Mouse (Mus musculus) adrenal gland, adult 8-10 months (tissue): ENCODE data around the gene Dctn1. TPM values are rescaled to one million over a fixed set of nuclear protein-coding genes. Genes with fewer than 3 reads are reported as not detected.

Experiments
- DNase-seq: peaks from one replicate; pipeline ENCODE4 v3.0.0; 2022
- total RNA-seq, 4 experiments: library from RNA; stranded (reverse); gene quantifications; 2 replicates each; pipeline ENCODE4 v1.2.4; 2022

Gene Dctn1
- total RNA-seq, 4 experiments from 2014 or later: 145 to 192 (median 162) TPM

DNA sequence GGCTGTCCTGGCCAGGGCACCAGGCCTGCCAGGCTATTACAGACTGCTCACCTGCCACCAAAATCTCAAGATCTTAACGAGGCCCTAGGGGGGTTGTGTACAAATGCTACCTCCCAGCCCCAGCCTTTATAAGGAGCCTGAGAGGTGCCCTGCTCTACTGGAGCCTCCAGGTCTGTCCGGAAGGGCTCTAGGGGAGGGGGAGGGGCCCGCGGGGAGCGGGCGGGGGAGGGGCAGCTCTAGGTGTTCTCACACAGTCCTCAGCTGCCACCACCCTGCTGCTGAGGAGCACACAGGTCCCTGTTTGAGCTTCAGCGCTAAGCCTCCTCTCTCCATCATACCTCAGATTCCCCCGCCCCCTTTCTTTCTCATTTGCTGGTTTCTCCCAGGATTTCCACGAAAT lies 71.4 kb downstream of the Dctn1 start:
- no peak for DNase-seq

DNA sequence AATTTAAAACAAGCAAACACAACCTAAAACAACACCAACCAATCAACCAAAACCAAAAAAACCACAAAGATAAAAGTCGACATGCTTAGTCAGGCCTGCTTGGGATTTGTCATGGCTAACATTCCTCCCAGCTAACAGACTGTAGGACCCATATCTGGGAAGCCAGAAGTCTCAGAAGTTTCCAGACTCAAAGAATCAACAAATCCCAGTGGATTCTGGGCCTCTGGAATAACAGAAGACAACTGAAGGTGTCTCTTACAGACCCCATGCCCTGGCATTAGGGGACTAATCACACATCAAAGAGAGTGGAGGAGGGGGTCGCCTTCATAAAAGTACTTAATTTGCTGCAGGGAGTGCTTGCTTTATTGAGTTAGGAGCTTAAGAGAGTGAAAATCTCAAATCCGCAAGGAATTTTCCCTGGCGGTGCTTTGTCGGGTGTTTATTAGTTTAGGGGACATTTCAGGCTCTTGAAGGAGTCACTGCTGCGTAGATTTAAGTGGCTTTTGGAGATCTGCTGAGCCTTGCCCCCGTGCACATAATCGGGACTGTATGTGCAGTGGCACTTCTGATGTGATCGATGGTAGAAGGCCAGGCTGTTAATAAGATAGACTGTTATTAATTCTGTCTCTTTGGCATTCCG lies 78.8 kb downstream of the Dctn1 start:
- no peak for DNase-seq

GRCm38 (mm10) chr6:83245134-83245533 lies 79.4 kb downstream of the Dctn1 start:
- peak; percentile 74 for DNase-seq

DNA sequence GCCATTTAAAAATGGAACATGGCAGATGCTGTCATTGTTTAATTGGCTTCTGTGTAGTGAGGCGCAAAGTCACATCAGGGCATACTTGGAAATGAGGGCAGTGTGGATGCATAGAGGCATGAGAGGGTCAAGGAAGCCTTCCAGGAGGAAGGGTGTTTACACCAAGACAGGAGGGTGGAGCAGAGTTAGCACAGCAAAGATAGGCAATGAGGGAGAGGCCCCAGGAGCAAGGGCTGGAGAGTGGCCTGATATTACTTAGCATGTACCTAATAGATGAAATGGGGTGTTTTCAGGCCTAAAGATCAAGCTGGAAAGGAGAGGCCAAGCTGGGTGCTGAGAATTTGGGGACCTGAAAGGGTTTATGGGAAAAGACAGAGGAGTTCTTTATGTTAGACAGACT lies 80.3 kb downstream of the Dctn1 start:
- no peak for DNase-seq

- no peak for DNase-seq
These were observed 81.0 kb downstream of the Dctn1 start for GRCm38 (mm10) chr6:83246750-83247149.

- no peak for DNase-seq
These were observed 81.4 kb downstream of the Dctn1 start for GRCm38 (mm10) chr6:83247153-83247552.

Other genes starting within 250 kb of the Dctn1 start
- 1 to 10 TPM in 3 of 4 experiments, under 1 TPM in 1; 0.96 to 2.5 (median 1.4) TPM for gene Sema4f, start 226.2 kb upstream of the Dctn1 start, total RNA-seq
- not detected for gene M1ap, start 219.0 kb upstream of the Dctn1 start, total RNA-seq
- 10 to 100 TPM; 12.7 to 13.8 (median 13.4) TPM for gene Dok1, start 132.4 kb upstream of the Dctn1 start, total RNA-seq
- gene Loxl3, start 131.7 kb upstream of the Dctn1 start, total RNA-seq: 1 to 10 TPM; 2.2 to 4.8 (median 4.1) TPM
- 100 to 1,000 TPM; 184 to 207 (median 192) TPM for gene Aup1, start 111.4 kb upstream of the Dctn1 start, total RNA-seq
- gene Htra2, start 110.6 kb upstream of the Dctn1 start, total RNA-seq: 10 to 100 TPM; 50.7 to 69.4 (median 61.0) TPM
- gene Dqx1, start 108.1 kb upstream of the Dctn1 start, total RNA-seq: 1 to 10 TPM; 2.6 to 6.3 (median 4.1) TPM
- 10 to 100 TPM in 3 of 4 experiments, 1 to 10 TPM in 1; 7.9 to 19.1 (median 13.3) TPM for gene Tlx2, start 95.6 kb upstream of the Dctn1 start, total RNA-seq
- gene Pcgf1, start 88.1 kb upstream of the Dctn1 start, total RNA-seq: 10 to 100 TPM; 50.4 to 79.1 (median 66.0) TPM
- 10 to 100 TPM; 16.7 to 24.9 (median 19.6) TPM for gene Lbx2, start 79.6 kb upstream of the Dctn1 start, total RNA-seq
- 10 to 100 TPM in 2 of 4 experiments, 1 to 10 TPM in 2; 5.3 to 14.2 (median 9.7) TPM for gene Ccdc142, start 64.3 kb upstream of the Dctn1 start, total RNA-seq
- 10 to 100 TPM in 2 of 4 experiments, 1 to 10 TPM in 2; 5.9 to 14.3 (median 10.1) TPM for gene Gm42688, start 64.3 kb upstream of the Dctn1 start, total RNA-seq
- 100 to 1,000 TPM in 1 of 4 experiments, 10 to 100 TPM in 3; 81.6 to 113 (median 89.5) TPM for gene Mrpl53, start 56.9 kb upstream of the Dctn1 start, total RNA-seq
- 10 to 100 TPM; 45.9 to 91.9 (median 62.8) TPM for gene Mogs, start 50.4 kb upstream of the Dctn1 start, total RNA-seq
- gene Wbp1, start 44.4 kb upstream of the Dctn1 start, total RNA-seq: 100 to 1,000 TPM; 100 to 106 (median 105) TPM
- gene Ino80b, start 40.5 kb upstream of the Dctn1 start, total RNA-seq: 10 to 100 TPM; 24.9 to 32.3 (median 28.0) TPM
- 10 to 100 TPM; 16.4 to 34.0 (median 19.9) TPM for gene Rtkn, start 30.5 kb upstream of the Dctn1 start, total RNA-seq
- gene Wdr54, start 9.5 kb upstream of the Dctn1 start, total RNA-seq: 1 to 10 TPM; 3.2 to 6.3 (median 5.3) TPM
- gene 1700003E16Rik, start 9.5 kb upstream of the Dctn1 start, total RNA-seq: 1 to 10 TPM; 1.2 to 2.6 (median 1.9) TPM
- under 1 TPM; 0.05 to 0.09 (median 0.08) TPM for gene Slc4a5, start 53.9 kb downstream of the Dctn1 start, total RNA-seq
- 10 to 100 TPM; 14.4 to 19.3 (median 17.6) TPM for gene Mthfd2, start 160.0 kb downstream of the Dctn1 start, total RNA-seq
- gene Mob1a, start 160.1 kb downstream of the Dctn1 start, total RNA-seq: 10 to 100 TPM; 66.9 to 77.3 (median 71.4) TPM
- gene Bola3, start 183.2 kb downstream of the Dctn1 start, total RNA-seq: 100 to 1,000 TPM in 3 of 4 experiments, 10 to 100 TPM in 1; 94.1 to 174 (median 137) TPM